Mouse (Mus musculus): ENCODE measurements around the gene Hist1h1a. TPM values are rescaled to one million over a fixed set of nuclear protein-coding genes. Genes with fewer than 3 reads are reported as not detected.
"Not testable (repeated sequence)": the region's sequence is repeated elsewhere in the genome, so short reads cannot be mapped to it uniquely, and the experiment has no call there.

Hist1h1a gene
- polyA plus RNA-seq (2015; fragmentation: Nextera tagmentation; extraction: Ambion mirVana) = 0.60 and 0.85 TPM in 2 replicates

GRCm38 (mm10) chr13:23763586-23764323 lies at the start of gene Hist1h1a:
TSS of gene Hist1h1a (plus strand) at chr13:23763666.
- WGBS = 5% methylated on average over 34 of the region's 34 CpGs
- Histone ChIP-seq H3K4me2 (replicated peaks; ENCODE audit: low read depth) (peak within 1 kb of the TSS; percentile 88), H3K27ac (ENCODE audit: low read depth, low read length) (peak within 1 kb of the TSS; percentile 85), H3K4me3 (ENCODE audit: low read depth, low read length) (peak within 1 kb of the TSS; percentile 52), H3K9me3 (ENCODE audit: control insufficient read depth) (no peaks in the 10 kb centered on the region), H3K4me1 (replicated peaks; ENCODE audit: control insufficient read depth, insufficient read depth, low read length) (peaks cover 12% of the 10 kb centered on the region), H3K27me3 (replicated peaks; ENCODE audit: control insufficient read depth, insufficient read depth, low read length) (no peaks in the 10 kb centered on the region), H3K36me3 (ENCODE audit: control insufficient read depth, insufficient read depth) (no peaks in the 10 kb centered on the region), H3K9ac (ENCODE audit: low read depth, low read length) (peak within 1 kb of the TSS; percentile 62)
- no peak for TF ChIP-seq CTCF (IDR thresholded peaks at IDR 0.05; ENCODE audit: low read depth)
- peak; percentile 57 for ATAC-seq

- Histone ChIP-seq H3K27me3 (replicated peaks; ENCODE audit: control insufficient read depth, insufficient read depth, low read length) (no peaks in the 10 kb centered on the region), H3K4me3 (ENCODE audit: low read depth, low read length) (no peak overlapping the region), H3K9me3 (ENCODE audit: control insufficient read depth) (no peaks in the 10 kb centered on the region), H3K27ac (ENCODE audit: low read depth, low read length) (no peak overlapping the region), H3K9ac (ENCODE audit: low read depth, low read length) (no peak overlapping the region), H3K4me1 (replicated peaks; ENCODE audit: control insufficient read depth, insufficient read depth, low read length) (no peaks in the 10 kb centered on the region), H3K36me3 (ENCODE audit: control insufficient read depth, insufficient read depth) (no peaks in the 10 kb centered on the region), H3K4me2 (replicated peaks; ENCODE audit: low read depth) (no peak overlapping the region)
- WGBS = 74% methylated on average over 5 of the region's 5 CpGs
- ATAC-seq = no peak
- TF ChIP-seq CTCF (IDR thresholded peaks at IDR 0.05; ENCODE audit: low read depth) = no peak
These were observed 47.0 kb upstream of the Hist1h1a start for GRCm38 (mm10) chr13:23716261-23717042.

GRCm38 (mm10) chr13:23717176-23717575 lies 46.3 kb upstream of the Hist1h1a start:
- WGBS = 60% methylated on average over 11 of the region's 11 CpGs
- Histone ChIP-seq H3K4me1 (replicated peaks; ENCODE audit: control insufficient read depth, insufficient read depth, low read length) (no peaks in the 10 kb centered on the region), H3K9me3 (ENCODE audit: control insufficient read depth) (no peaks in the 10 kb centered on the region), H3K4me2 (replicated peaks; ENCODE audit: low read depth) (no peak overlapping the region), H3K27me3 (replicated peaks; ENCODE audit: control insufficient read depth, insufficient read depth, low read length) (no peaks in the 10 kb centered on the region), H3K4me3 (ENCODE audit: low read depth, low read length) (no peak overlapping the region), H3K27ac (ENCODE audit: low read depth, low read length) (no peak overlapping the region), H3K9ac (ENCODE audit: low read depth, low read length) (no peak overlapping the region), H3K36me3 (ENCODE audit: control insufficient read depth, insufficient read depth) (no peaks in the 10 kb centered on the region)
- no peak for ATAC-seq
- TF ChIP-seq CTCF (IDR thresholded peaks at IDR 0.05; ENCODE audit: low read depth) = no peak

- not testable (repeated sequence) for H3K36me3 ChIP-seq (ENCODE audit: control insufficient read depth, insufficient read depth); H3K27ac ChIP-seq (ENCODE audit: low read depth, low read length); H3K9me3 ChIP-seq (ENCODE audit: control insufficient read depth); H3K9ac ChIP-seq (ENCODE audit: low read depth, low read length); H3K27me3 ChIP-seq (replicated peaks; ENCODE audit: control insufficient read depth, insufficient read depth, low read length); H3K4me1 ChIP-seq (replicated peaks; ENCODE audit: control insufficient read depth, insufficient read depth, low read length); H3K4me2 ChIP-seq (replicated peaks; ENCODE audit: low read depth); H3K4me3 ChIP-seq (ENCODE audit: low read depth, low read length); ATAC-seq
- WGBS = 22% methylated on average over 2 of the region's 2 CpGs
These were observed 45.7 kb upstream of the Hist1h1a start for GRCm38 (mm10) chr13:23717593-23718245.

- 76% methylated on average over 4 of the region's 4 CpGs for WGBS
These were observed 39.2 kb upstream of the Hist1h1a start for GRCm38 (mm10) chr13:23724239-23724638.

GRCm38 (mm10) chr13:23725213-23725612 lies 38.3 kb upstream of the Hist1h1a start:
- Histone ChIP-seq H3K4me3 (ENCODE audit: low read depth, low read length) (no peak overlapping the region), H3K27me3 (replicated peaks; ENCODE audit: control insufficient read depth, insufficient read depth, low read length) (no peaks in the 10 kb centered on the region), H3K36me3 (ENCODE audit: control insufficient read depth, insufficient read depth) (no peaks in the 10 kb centered on the region), H3K9ac (ENCODE audit: low read depth, low read length) (no peak overlapping the region), H3K4me1 (replicated peaks; ENCODE audit: control insufficient read depth, insufficient read depth, low read length) (no peaks in the 10 kb centered on the region), H3K27ac (ENCODE audit: low read depth, low read length) (no peak overlapping the region), H3K9me3 (ENCODE audit: control insufficient read depth) (no peaks in the 10 kb centered on the region), H3K4me2 (replicated peaks; ENCODE audit: low read depth) (no peak overlapping the region)
- TF ChIP-seq CTCF (IDR thresholded peaks at IDR 0.05; ENCODE audit: low read depth) = no peak
- no CpG with 5 or more reads among the region's 1 CpGs for WGBS
- ATAC-seq = no peak

More at GRCm38 (mm10) chr13:23724239-23724638, 39.2 kb upstream of the Hist1h1a start:
- Histone ChIP-seq H3K4me2 (replicated peaks; ENCODE audit: low read depth) (no peak overlapping the region), H3K9ac (ENCODE audit: low read depth, low read length) (no peak overlapping the region), H3K27me3 (replicated peaks; ENCODE audit: control insufficient read depth, insufficient read depth, low read length) (no peaks in the 10 kb centered on the region), H3K27ac (ENCODE audit: low read depth, low read length) (no peak overlapping the region), H3K4me1 (replicated peaks; ENCODE audit: control insufficient read depth, insufficient read depth, low read length) (no peaks in the 10 kb centered on the region), H3K4me3 (ENCODE audit: low read depth, low read length) (no peak overlapping the region), H3K36me3 (ENCODE audit: control insufficient read depth, insufficient read depth) (no peaks in the 10 kb centered on the region), H3K9me3 (ENCODE audit: control insufficient read depth) (no peaks in the 10 kb centered on the region)
- no peak for ATAC-seq
- TF ChIP-seq CTCF (IDR thresholded peaks at IDR 0.05; ENCODE audit: low read depth) = no peak
